Mouse (Mus musculus): ENCODE results near the gene Akap1.

DNA sequence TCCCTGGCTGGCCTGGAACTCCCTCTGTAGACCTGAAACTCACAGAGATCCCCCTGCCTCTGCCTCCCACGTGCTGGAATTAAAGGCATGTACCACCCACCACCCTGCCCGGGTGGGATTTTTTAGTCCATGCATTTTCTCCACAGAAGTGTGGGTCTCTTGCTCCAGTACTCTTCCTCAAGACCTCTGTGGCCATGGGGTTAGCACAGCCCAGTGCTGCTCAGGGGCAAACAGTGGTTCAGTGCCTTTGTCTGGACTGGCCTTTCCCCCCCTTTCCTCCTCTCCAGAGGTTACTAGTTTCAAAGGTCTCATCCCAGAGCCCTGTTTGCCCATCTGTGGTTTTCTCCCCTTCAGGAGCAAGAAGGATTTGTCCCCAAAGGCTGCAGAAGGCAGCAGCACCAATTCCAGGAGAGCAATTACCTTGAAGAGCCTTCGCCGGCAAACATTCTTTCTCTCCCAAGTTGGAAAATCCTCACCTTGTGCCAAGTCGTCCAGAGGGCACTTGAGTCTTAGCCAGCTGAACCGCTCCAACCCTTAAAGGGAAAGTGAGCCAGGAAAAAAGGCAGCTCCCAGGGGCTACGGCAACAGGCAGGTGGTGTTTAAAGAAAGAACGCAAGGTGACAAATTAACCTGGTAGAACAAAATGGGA lies 45.1 kb upstream of the Akap1 start:
- no peak for TF ChIP-seq CTCF (IDR thresholded peaks at IDR 0.05; ENCODE audit: control insufficient read depth, insufficient read depth, insufficient read length)
- no peak for TF ChIP-seq USF1 (IDR thresholded peaks at IDR 0.05; ENCODE audit: low read depth)
- no peak for TF ChIP-seq FOSL1 (IDR thresholded peaks at IDR 0.05; ENCODE audit: insufficient read depth, low read length, poor library complexity, severe bottlenecking)
- no peak for TF ChIP-seq MAX (IDR thresholded peaks at IDR 0.05)
